Mouse (Mus musculus): ENCODE results near the gene Tubb1.
A peak's percentile ranks its signal among the peaks of the same experiment; 100 is the strongest.

The Tubb1 gene

DNA sequence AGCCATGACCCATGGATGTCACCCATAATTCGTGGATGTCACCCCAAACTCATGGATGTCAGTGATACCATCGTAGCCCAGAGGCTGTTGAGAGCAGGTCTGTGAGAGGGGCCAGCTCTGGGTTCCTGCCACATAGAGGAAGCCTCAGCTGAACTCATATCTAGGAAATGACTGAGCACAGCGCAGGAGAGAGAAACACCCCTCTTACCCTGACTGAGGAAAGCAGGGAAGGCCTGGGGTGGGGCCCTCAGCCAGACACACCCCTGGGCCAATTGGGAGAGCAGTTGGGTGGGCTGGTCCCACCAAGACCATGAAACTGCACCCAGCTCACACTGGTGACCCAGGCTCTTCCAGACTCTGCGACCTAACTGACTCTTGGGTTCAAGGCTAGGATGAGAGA lies at the start of gene Tubb1:
Gene Tubb1, plus strand, starts transcription at position 343 of the 400 bp plus-strand sequence.
- no peak for DNase-seq (ENCODE audit: low read depth, low spot score)

DNA sequence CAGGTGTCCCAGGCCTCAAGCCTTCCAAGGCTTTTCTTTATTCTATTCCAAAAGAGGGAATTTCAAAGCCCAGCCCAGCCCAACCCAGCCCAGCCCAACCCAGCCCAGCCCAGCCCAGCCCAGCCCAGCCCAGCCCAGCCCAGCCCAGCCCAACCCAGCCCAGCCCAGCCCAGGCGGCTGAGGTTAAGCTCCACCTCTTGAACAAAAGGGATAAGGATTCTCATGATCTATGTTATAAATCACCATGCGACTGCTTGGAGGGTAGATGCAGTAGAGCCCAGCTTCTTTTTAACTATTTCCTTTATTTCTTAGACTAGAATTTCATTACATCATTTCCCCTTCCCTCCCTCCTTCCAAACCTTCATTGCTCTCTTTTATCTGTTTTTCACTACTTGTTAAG lies 40.3 kb upstream of the Tubb1 start:
- DNase-seq (ENCODE audit: low read depth, low spot score), result no peak

DNA sequence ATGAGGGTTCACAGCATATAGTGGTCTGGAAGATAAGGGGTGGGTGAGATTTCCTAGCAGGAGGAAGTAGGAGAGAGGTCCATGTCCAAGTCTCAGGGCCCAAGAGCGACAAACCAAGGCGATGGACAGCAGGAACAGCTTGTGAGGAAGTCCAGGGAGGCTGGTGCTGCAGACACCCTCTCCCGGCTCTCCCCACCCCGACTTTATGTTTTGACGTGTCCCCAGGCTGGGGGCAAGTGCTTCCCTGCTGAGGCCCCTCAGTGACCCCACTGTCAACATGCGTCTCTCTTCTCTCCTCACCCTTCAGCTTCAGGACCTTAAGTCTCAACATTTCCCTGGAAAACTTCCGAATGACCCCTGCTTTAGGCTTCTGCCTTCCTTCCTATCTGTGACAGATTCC lies 37.4 kb upstream of the Tubb1 start:
- DNase-seq (ENCODE audit: low read depth, low spot score), result no peak

DNA sequence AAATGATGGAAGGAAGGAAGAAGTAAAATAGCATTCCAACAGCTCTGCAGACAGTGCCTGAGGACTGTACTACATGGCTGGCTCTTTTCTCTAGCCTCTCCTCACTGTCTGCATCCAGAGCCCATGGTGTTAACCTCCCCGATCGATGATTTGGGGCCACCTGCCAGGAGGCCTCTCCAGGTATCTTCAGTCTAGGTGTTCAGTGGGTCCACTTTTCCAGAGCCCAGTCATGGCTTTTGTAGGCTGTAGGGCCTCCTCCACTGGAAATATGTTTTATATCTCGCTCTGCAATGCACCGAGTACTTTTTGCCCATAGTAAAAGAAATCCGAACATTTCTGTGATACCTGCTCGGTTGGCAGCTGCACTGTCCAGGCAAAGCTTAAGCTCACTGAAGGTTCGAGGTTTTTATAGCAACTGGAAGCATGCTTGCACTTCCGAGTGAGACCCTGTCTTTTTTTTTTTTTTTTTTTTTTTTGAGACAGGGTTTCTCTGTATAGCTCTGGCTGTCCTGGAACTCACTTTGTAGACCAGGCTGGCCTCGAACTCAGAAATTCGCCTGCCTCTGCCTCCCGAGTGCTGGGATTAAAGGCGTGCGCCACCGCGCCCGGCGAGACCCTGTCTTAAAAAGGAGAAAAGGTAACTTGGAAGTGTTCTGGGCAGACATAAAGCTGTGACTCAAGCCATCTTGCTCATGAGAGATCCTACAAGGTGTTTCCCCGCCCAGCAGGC lies 35.3 kb upstream of the Tubb1 start:
- DNase-seq (ENCODE audit: low read depth, low spot score), result no peak

DNA sequence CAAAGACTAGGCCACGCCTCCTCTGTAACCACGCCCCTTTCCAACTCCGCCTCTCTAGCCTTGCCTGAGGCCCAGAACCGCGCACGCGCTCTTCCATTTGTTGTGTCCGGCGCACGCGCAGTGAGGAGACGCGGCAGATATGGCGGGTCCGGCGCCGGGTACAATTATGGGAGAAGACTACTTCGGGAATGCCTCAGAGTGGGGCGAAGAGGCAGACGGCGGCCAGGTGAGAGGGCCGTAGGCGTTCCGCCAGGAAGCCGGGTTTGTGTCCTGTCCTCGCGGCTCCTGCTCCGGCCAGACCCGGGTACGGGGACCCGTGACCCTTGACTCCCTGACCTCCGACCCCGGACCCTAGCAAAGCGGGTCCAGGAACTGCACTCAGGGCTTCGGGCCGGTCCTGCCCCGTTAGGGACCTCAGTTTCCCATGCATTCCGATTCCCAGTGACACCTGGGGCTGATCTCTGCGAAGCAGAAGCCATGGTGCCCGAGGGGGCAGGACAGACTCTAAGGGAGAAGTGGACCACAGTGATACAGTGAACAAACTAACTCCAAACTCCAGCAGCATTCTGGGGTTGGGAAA lies 34.7 kb upstream of the Tubb1 start, which contains the start of gene Nelfcd:
Gene Nelfcd, plus strand, starts transcription at position 74 of the 580 bp plus-strand sequence.
- DNase-seq (ENCODE audit: low read depth, low spot score), result peak; percentile 98

DNA sequence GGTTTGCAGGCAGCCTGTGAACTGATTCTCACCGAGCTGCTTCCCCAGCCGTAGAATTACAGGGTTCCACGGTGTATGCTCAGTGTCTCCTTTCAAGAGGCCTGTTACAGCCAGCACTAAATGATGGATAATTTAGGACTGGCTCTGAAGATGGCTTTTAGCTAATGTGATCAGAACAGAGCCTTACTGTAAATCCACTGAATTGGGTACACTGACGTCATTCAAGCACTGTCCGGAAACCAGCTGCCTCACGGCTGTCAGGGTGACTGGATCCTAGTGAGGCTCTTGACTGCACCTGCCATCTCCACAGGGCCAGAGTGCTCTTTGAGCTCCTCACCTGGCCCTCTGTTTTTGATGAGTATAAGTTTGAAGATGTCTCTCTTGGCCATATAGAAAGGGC lies 29.4 kb upstream of the Tubb1 start:
- DNase-seq (ENCODE audit: low read depth, low spot score), result no peak

DNA sequence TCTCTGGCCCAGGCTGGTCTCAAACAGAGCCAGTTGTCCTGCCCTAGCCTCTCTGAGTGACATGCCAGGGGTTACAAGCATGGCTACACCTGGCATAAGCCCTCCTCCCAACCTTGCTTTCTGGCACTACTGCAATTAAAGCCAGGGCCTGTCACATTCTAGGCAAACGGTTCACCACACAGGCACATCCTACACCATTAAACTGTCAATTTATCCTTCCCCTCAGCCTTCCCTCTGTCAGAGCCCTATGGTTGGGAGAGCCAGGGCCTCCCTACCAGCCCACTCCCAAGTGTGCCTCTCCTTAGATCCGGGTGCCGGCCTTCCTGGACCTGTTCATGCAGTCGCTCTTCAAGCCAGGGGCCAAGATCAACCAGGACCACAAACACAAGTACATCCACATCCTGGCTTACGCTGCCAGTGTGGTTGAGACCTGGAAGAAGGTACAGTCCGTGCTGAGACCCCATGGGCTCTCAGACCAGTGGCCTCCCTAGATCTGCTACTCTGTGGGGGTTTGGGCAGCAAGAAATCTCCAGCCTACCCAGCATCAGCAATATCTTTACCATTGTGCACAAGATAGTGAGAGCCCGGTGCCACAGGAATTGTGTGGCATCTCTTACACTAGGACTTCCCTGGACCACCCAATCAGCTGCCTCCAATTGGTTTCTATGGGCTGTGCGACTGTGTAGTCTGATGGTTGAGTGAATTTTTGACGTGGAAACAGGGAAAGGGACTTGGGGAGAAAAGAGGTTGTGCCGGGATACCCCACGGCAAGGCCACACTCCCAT lies 26.0 kb upstream of the Tubb1 start:
- DNase-seq (ENCODE audit: low read depth, low spot score), result no peak

DNA sequence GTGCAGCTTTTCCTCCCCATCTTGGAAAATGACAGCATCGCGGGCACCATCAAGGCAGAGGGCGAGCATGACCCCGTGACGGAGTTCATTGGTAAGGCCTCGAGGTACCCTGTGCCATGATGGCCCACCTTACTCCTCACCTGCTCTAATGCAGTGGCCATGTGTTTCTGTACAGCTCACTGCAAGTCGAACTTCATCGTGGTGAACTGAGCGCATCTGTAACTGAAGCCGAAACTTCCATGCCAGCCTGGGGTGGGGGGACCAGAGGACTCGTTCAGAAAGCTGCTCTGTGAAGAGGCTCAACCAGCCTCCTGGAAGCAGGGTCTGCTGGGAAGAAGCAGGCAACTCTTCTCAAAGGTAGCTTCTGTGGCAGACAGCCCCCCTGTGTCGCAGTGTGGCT lies 23.6 kb upstream of the Tubb1 start:
- no peak for DNase-seq (ENCODE audit: low read depth, low spot score)

DNA sequence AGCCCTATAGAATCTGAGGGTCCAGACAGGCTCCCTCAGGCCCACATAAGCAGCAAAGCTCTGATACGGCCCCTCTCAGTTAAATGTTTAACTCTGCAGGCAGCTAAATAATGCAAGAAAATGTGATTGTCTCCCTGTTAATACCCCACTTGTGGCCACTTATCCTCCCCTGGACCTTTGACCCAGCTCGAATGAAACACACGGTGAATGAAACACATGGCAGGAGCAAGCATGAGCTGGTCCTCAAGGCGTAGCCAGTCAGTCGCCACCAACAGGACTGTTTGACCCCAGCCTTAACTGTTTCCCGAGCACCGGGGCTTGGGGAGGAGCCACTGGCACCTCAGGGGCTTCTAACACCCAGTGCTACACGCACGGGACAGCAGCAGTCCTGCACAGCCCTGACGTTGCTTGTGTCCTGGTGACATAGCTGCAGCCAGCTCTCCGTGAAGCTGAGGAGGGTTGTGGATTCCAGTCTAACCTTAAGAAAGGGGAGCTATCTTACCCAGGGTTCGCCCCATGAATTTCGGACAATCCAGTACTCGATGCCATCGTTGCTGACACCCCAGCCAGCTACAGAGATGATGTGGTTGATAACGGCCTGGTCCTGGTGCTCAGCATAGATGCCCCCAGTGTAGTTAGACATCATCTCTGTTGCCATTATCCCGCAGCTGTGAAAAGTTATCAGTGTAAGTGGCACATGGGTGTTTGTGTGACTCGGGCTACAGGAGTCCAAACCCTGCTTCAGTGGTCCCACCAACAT lies 22.2 kb upstream of the Tubb1 start:
- no peak for DNase-seq (ENCODE audit: low read depth, low spot score)

DNA sequence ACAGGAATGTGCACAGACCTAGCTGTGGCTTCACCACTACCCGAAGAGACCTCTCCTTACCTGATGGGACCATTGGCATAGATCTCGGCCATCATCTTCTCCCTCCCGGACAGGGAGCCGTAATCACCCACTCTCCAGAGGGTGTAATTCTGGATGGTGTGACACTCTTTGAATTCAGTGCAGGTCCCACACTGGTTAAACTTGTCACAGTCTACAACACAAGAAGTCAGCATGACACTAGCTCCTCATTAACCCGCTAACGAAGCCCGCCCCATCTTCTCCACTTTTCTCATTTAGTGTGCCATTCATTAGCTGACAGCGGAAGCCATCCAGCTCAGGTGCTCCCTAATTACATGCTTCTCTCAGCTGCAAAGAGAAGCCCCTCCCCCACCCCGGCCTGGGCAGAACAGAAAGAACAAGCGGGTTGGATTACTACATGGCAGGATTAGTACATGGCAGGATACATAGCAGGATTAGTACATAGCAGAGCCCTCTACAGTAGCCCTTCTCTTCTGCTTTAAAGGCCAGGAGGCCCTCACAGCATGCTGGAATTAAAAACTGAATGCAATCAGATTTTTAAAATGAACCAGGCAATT lies 21.4 kb upstream of the Tubb1 start:
- DNase-seq (ENCODE audit: low read depth, low spot score), result no peak

DNA sequence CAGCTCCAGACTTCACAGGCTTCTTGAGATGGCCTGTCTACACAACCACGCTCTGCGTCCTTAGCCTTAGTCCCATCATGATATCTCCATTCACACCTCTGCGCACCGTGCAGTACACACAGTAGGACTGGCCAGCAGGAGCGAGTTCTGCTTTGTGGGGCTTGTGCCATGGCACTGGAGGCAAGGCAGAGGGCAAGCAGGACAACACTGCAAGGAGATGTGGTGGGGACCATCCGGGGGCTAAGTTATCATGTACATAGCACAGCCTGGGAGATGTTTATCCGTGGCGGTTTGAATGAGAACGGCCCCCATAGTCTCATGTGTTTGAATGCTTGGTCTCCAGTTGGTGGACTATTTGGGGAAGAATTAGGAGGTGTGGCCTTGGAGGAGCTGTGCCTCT lies 15.6 kb upstream of the Tubb1 start:
- no peak for DNase-seq (ENCODE audit: low read depth, low spot score)

DNA sequence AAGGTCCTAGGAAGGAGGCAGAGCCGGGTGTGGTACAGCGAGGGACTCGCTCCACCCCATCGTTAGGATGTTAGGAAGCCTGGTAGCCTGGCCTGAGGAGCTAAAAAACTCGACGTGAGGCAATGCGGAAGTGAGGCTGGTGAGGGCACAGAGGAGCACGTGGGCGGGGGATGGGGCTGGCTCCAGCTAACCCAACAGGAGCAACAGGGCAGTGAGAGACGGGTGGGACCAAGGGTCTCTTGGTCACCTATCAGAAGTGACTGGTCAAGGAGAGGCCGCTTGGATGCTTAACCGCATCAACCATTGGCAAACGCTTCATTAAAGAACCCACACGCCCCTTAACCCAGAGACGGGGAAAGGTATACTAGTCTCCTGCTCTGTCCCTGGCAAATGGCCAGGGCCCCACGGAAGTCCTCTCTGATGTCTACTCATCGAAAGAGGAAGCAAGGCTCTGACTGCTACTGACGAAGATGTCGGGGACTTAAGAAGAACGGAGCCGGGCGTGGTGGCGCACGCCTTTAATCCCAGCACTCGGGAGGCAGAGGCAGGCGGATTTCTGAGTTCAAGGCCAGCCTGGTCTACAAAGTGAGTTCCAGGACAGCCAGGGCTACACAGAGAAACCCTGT lies 14.3 kb upstream of the Tubb1 start:
- no peak for DNase-seq (ENCODE audit: low read depth, low spot score)

DNA sequence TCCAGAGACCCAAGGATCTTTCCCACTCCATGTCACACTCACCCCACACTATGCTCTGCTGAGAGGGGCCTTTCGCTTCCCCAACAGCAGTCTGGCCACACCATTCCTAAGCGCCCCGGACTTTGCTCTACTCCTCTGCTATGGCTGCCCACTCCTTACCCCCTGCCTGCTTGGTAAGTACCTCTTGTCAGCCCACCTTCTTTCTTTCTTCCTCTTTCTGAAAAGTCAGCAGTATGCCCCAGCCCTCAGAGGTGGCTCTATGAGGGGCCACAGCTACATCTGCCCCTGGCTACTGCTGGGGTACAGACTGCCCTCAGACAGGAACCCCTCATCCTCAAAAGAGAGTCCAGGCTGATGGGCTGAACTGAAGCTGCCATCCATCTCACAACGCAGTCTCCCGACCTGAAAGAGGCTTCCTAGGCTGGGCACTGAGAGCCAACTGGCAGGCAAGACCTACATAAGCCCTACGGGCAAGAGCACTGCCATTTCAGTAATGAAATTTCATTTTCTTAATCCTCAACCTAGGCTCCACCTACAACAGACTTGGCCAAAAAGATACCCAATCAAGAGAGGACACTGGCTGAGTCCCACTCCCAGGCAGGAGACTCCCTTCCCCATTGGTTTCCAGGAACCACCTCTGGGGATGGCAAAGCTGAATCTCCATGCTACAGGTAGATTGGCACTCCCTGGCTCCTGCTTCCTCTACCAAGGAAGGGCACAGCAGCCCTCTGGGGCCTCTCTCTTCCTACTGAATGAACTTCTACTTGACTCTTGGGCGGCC lies 13.4 kb upstream of the Tubb1 start:
- no peak for DNase-seq (ENCODE audit: low read depth, low spot score)

DNA sequence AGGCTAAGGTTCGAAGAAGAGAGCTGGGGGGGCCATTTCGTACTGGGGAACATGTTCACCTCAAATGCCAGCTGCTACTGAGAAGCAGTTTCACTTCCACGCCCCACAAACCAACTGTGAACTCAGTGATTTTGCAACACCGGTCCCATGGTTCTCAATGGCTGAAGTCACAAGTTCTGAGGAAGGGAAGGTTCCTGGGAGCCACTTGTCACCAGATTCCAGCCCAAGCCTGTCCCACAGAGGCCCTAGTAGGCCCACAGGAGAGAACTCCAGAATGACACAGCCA lies 12.9 kb upstream of the Tubb1 start:
- no peak for DNase-seq (ENCODE audit: low read depth, low spot score)

DNA sequence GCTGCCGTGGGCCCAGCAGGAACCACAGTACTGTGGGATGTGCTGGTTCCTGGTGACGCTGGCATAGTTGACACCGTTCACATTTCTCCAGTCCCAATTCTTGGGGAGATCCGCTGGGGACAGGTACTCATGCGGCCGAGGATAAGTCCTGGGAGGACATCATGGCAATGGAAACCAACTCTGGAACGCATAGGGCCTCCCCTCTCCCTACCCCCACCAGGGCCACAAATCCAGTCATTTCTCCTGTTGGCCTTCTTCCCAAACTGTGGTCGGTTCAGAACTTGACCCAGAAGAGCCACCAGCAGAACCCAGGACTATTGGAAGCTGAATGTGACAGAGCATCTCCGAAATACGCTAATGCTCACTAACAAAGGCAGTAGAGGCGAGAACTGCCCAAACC lies 12.3 kb upstream of the Tubb1 start:
- no peak for DNase-seq (ENCODE audit: low read depth, low spot score)

DNA sequence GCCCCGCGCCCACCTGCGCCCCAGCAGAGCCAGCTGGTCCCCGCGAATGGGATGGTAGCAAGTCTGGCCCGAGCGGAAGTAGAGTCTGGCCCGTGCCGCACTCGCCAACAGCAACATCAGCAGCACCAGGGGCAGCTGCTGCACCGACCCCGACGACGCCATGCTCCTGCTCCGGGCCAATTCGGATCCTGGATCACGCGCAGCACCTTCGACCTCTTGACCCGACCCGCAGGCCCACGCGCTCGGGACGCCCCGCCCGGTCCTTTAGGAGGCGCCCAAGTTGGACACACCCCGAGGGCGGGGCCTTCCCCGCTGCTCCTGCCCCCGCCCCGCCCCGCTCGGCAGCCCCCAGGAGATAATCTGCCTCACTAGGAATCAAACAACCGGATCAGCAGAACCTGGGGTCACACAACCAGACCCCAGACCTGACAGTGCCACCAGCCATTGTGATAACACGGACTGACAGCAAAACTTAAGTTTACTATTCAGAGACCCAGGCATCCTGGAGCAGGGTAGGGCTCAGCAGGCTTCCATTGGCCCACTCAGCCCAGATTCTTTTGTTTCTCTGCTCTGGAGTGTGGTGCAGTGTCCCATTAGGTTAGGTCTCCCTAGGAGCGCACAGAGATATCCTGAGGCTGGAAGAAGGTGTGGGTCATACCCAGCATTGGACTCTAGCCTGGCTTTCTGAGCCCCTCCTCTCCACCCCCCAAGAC lies 11.6 kb upstream of the Tubb1 start, which contains the start of gene Ctsz:
Gene Ctsz, minus strand, starts transcription at position 303 of the 713 bp plus-strand sequence.
- DNase-seq (ENCODE audit: low read depth, low spot score), result peak; percentile 87

DNA sequence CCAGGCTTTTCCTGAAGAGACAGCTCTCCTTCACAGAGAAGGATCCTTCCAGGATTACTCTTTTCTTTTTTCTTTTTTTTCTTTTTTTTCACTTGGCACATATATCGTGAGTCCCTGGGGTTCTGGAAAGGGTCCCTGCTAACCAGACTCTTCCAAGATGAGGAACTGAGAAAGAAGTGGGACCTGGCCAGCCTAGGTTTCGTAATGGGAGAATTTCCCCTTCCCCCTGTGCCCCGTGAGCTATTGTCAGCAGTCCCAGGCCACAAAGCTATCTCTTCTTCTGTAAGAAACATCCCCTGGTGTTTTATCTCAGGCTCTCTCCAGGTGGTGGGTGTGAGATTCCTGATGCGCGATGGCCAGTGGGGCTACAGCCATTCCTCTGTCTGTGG lies 11.1 kb upstream of the Tubb1 start:
- DNase-seq (ENCODE audit: low read depth, low spot score), result no peak

DNA sequence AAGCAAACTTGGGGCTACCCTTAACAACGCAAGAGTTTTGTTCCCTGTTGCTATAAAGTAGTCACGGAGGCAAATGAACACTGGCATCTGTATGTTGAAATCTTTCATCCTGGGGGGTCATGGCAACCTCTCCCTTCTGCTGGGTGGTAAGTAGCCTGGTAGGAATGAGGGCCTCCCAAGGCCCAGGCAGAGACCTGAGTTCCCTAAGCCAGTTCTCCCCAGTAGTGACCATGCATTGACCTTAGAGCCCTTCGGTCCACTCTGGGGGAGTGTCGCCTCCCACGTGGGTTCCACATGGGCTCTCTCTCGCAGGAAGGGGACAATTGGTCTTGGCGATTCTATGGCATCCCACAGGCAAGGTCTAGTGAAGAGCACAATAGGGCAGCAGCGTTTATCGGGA lies 10.5 kb upstream of the Tubb1 start:
- DNase-seq (ENCODE audit: low read depth, low spot score), result no peak

DNA sequence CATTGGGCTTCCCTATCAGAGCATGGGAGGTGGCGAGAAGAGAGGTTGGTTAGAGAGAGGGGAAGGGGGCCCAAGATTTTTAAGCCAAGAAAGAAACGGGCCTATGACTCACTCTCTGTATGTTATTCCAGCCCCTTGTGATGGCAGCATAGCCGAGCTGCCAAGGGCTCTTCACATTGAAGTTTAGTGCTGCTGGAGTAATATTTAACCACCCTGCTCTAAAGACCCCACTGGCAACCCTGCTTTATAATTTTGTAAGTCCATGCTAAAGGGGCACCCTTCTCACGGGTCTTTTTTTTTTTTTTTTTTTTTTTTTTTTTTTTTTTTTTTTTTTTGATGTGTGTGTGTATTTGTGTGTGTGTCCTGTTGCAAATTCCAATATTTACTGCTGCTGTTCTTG lies 8.6 kb upstream of the Tubb1 start:
- DNase-seq (ENCODE audit: low read depth, low spot score), result no peak

DNA sequence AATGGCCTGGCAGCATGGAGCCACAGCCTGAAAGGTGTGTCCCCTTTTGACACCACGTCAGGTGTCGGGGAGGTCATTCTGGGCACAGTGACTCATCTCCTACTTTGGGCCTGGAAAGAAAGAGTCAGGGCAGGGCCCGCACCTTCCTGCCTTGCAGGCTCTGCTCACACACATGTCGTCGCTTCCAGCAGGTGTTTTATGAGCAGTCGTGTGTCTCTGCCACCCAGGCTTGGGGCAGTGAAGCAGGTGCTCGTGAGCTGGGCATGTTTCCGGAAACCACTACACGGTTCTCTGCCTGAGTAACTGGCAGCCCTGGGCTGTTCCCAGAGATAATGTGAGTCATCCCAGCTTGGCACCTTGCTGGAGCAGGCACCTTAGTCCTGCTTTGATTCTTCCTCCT lies 8.0 kb upstream of the Tubb1 start:
- no peak for DNase-seq (ENCODE audit: low read depth, low spot score)
